Mouse (Mus musculus): ENCODE measurements at regions not wholly inside any gene's neighbourhood (a gene's known extent, or its start where the extent isn't known, plus 50 kb on each side); places are given as distances from the start of the nearest gene placed in this dataset.
A peak's percentile ranks its signal among the peaks of the same experiment; 100 is the strongest.

- WGBS, result 88% methylated on average over 5 of the region's 5 CpGs
- H3K36me3 ChIP-seq (ENCODE audit: insufficient read depth), result no peaks in the 10 kb centered on the region
- no peak overlapping the region for H3K4me3 ChIP-seq (ENCODE audit: low read depth, low read length)
- ATAC-seq, result no peak
- H3K27ac ChIP-seq (ENCODE audit: low read depth, low read length), result no peak overlapping the region
- TF ChIP-seq CTCF (IDR thresholded peaks at IDR 0.05; ENCODE audit: low read depth), result no peak
- no peak for DNase-seq
- no peaks in the 10 kb centered on the region for H3K4me1 ChIP-seq (ENCODE audit: insufficient read depth)
- no peaks in the 10 kb centered on the region for H3K27me3 ChIP-seq (ENCODE audit: insufficient read depth, low read length)
- H3K4me2 ChIP-seq (ENCODE audit: low read depth), result no peak overlapping the region
- H3K9me3 ChIP-seq (ENCODE audit: low read length), result no peaks in the 10 kb centered on the region
- H3K9ac ChIP-seq, result no peak overlapping the region
Observed at GRCm38 (mm10) chr13:110477709-110478108, 82.9 kb downstream of the Plk2 start.

DNA sequence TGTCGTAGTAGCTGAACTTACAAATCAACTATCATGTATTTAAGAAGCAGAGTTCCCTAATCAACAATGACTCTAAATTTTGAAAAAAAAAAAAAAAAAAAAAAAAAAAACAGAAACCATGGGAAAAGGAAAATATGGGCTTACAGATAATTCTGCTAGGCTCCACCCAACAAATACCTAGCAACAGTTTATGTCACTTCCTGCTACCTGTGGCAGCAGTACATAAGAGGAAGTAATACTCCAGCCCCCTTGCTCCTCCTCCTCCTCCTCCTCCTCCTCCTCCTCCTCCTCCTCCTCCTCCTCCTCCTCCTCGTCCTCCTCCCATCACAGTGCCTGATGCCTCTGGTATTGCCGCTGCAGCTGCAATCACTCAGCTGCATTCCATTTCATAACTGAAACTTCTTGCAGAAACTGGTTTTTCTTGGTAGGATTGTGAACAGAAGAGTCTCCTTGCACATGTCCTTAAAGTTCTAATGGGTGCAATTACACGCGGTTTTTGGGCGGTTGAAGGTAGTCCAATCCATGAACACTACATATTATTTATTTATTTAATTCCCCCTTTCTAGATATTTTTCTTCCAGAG is 89.6 kb downstream of the Plk2 start:
- TF ChIP-seq CTCF (IDR thresholded peaks at IDR 0.05; ENCODE audit: low read depth), result no peak
- Histone ChIP-seq H3K36me3 (ENCODE audit: insufficient read depth) (no peaks in the 10 kb centered on the region), H3K4me2 (ENCODE audit: low read depth) (no peak overlapping the region), H3K4me1 (ENCODE audit: insufficient read depth) (no peaks in the 10 kb centered on the region), H3K9me3 (ENCODE audit: low read length) (no peaks in the 10 kb centered on the region), H3K9ac (no peak overlapping the region), H3K27me3 (ENCODE audit: insufficient read depth, low read length) (no peaks in the 10 kb centered on the region), H3K4me3 (ENCODE audit: low read depth, low read length) (no peak overlapping the region), H3K27ac (ENCODE audit: low read depth, low read length) (no peak overlapping the region)
- ATAC-seq (no peak), DNase-seq (no peak)
- WGBS, result 93% methylated on average over 5 of the region's 6 CpGs

- Histone ChIP-seq H3K9me3 (ENCODE audit: low read length) (no peaks in the 10 kb centered on the region), H3K4me2 (ENCODE audit: low read depth) (no peak overlapping the region), H3K36me3 (ENCODE audit: insufficient read depth) (no peaks in the 10 kb centered on the region), H3K27ac (ENCODE audit: low read depth, low read length) (no peak overlapping the region), H3K4me1 (ENCODE audit: insufficient read depth) (no peaks in the 10 kb centered on the region), H3K27me3 (ENCODE audit: insufficient read depth, low read length) (no peaks in the 10 kb centered on the region), H3K9ac (no peak overlapping the region), H3K4me3 (ENCODE audit: low read depth, low read length) (no peak overlapping the region)
- ATAC-seq, result no peak
- no peak for TF ChIP-seq CTCF (IDR thresholded peaks at IDR 0.05; ENCODE audit: low read depth)
- no peak for DNase-seq
- 91% methylated on average over 1 of the region's 1 CpGs for WGBS
Observed at GRCm38 (mm10) chr13:110485515-110485914, 90.7 kb downstream of the Plk2 start.

- Histone ChIP-seq H3K27ac (ENCODE audit: low read depth, low read length) (no peak overlapping the region), H3K4me1 (ENCODE audit: insufficient read depth) (peaks cover 8% of the 10 kb centered on the region; the same call in 1 of the 2 replicates), H3K4me2 (ENCODE audit: low read depth) (no peak overlapping the region), H3K9ac (no peak overlapping the region), H3K9me3 (ENCODE audit: low read length) (no peaks in the 10 kb centered on the region), H3K27me3 (ENCODE audit: insufficient read depth, low read length) (no peaks in the 10 kb centered on the region), H3K4me3 (ENCODE audit: low read depth, low read length) (no peak overlapping the region), H3K36me3 (ENCODE audit: insufficient read depth) (no peaks in the 10 kb centered on the region)
- no peak for TF ChIP-seq CTCF (IDR thresholded peaks at IDR 0.05; ENCODE audit: low read depth)
- DNase-seq (peak; percentile 6), ATAC-seq (no peak)
- WGBS, result 70% methylated on average over 2 of the region's 2 CpGs
Observed at GRCm38 (mm10) chr13:110490166-110490565, 95.3 kb downstream of the Plk2 start.

GRCm38 (mm10) chr13:110492296-110493001 is 97.6 kb downstream of the Plk2 start:
- DNase-seq (peak; percentile 77), ATAC-seq (peak; percentile 92)
- Histone ChIP-seq H3K27me3 (ENCODE audit: insufficient read depth, low read length) (no peaks in the 10 kb centered on the region), H3K36me3 (ENCODE audit: insufficient read depth) (no peaks in the 10 kb centered on the region), H3K27ac (ENCODE audit: low read depth, low read length) (peak overlapping the region; percentile 31), H3K9ac (no peak overlapping the region), H3K9me3 (ENCODE audit: low read length) (no peaks in the 10 kb centered on the region), H3K4me1 (ENCODE audit: insufficient read depth) (peaks cover 11% of the 10 kb centered on the region; the same call in 1 of the 2 replicates), H3K4me3 (ENCODE audit: low read depth, low read length) (no peak overlapping the region), H3K4me2 (ENCODE audit: low read depth) (peak overlapping the region; percentile 17)
- no peak for TF ChIP-seq CTCF (IDR thresholded peaks at IDR 0.05; ENCODE audit: low read depth)
- WGBS, result 17% methylated on average over 9 of the region's 9 CpGs

DNA sequence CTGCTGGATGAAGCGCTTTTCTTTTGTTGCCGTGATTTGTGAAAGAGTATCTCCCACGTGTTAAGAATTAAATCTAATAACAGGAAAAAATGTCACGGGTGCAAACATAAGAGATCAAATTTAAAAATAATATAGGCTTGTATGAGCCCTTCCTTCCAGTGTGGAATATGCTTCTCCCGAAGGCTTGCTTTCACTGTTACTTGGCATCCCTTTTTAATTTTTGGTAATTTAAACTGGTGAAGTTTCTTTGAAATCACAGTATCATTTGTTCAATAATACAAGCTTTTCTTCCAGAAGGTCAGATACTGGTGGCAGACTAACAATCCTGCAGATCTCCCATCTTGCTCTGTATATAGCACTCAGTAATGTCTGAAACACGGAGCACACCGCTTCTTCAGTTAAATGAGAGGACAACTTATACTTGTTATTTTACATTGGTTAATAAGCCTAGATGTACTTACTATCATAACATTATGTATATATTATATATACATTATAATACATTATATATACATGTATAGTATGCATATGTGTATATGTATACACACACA is 98.2 kb downstream of the Plk2 start:
- Histone ChIP-seq H3K4me1 (ENCODE audit: insufficient read depth) (peaks cover 11% of the 10 kb centered on the region; the same call in 1 of the 2 replicates), H3K9ac (no peak overlapping the region), H3K36me3 (ENCODE audit: insufficient read depth) (no peaks in the 10 kb centered on the region), H3K9me3 (ENCODE audit: low read length) (no peaks in the 10 kb centered on the region), H3K4me3 (ENCODE audit: low read depth, low read length) (no peak overlapping the region), H3K4me2 (ENCODE audit: low read depth) (peak overlapping the region; percentile 17), H3K27ac (ENCODE audit: low read depth, low read length) (peak overlapping the region; percentile 31), H3K27me3 (ENCODE audit: insufficient read depth, low read length) (no peaks in the 10 kb centered on the region)
- peak; percentile 20 for DNase-seq
- WGBS, result 33% methylated on average over 7 of the region's 7 CpGs
- peak; percentile 34; the same call in 1 of the 2 replicates for ATAC-seq
- TF ChIP-seq CTCF (IDR thresholded peaks at IDR 0.05; ENCODE audit: low read depth), result no peak

GRCm38 (mm10) chr13:110497461-110497860 is 102.6 kb downstream of the Plk2 start:
- Histone ChIP-seq H3K9ac (no peak overlapping the region), H3K9me3 (ENCODE audit: low read length) (no peaks in the 10 kb centered on the region), H3K27me3 (ENCODE audit: insufficient read depth, low read length) (no peaks in the 10 kb centered on the region), H3K4me1 (ENCODE audit: insufficient read depth) (peaks cover 5% of the 10 kb centered on the region; the same call in 1 of the 2 replicates), H3K36me3 (ENCODE audit: insufficient read depth) (no peaks in the 10 kb centered on the region), H3K4me2 (ENCODE audit: low read depth) (no peak overlapping the region), H3K4me3 (ENCODE audit: low read depth, low read length) (no peak overlapping the region), H3K27ac (ENCODE audit: low read depth, low read length) (no peak overlapping the region)
- DNase-seq (no peak), ATAC-seq (no peak)
- no peak for TF ChIP-seq CTCF (IDR thresholded peaks at IDR 0.05; ENCODE audit: low read depth)
- WGBS, result 90% methylated on average over 3 of the region's 3 CpGs

All from forebrain, postnatal 0 days (tissue).